Mouse (Mus musculus) heart, embryonic 11.5 days (tissue): Measurements from ENCODE around the gene Csrp1. TPM values are rescaled to one million over a fixed set of nuclear protein-coding genes. Genes with fewer than 3 reads are reported as not detected.

ENCODE experiments used
- ATAC-seq: fragments of 200-750 bp; cut with Nextera tagmentation; replicated peaks from 2 replicates; pipeline ENCODE4 v1.8.0; 2017; ENCODE audit warnings: moderate library complexity; ENCODE audit not compliant: insufficient number of reproducible peaks, low FRiP score, low TSS enrichment
- H3K27ac ChIP-seq: fragments of 300-500 bp; sonication (generic); 2 replicates; pipeline ENCODE4 v1.5.1; 2014; ENCODE audit warnings: mild to moderate bottlenecking, low read depth, low read length
- H3K27me3 ChIP-seq: fragments of 300-500 bp; sonication (generic); 2 replicates; pipeline ENCODE4 v1.6.1; 2014; ENCODE audit warnings: mild to moderate bottlenecking, low read length, mixed read lengths; ENCODE audit not compliant: control insufficient read depth, insufficient read depth
- H3K36me3 ChIP-seq: fragments of 300-500 bp; sonication (generic); 2 replicates; pipeline ENCODE4 v1.6.1; 2014; ENCODE audit warnings: mild to moderate bottlenecking, low read length, moderate library complexity, mixed read lengths; ENCODE audit not compliant: control insufficient read depth, insufficient read depth
- H3K4me1 ChIP-seq: fragments of 300-500 bp; sonication (generic); 2 replicates; pipeline ENCODE4 v1.6.1; 2014; ENCODE audit warnings: low read length; ENCODE audit not compliant: control insufficient read depth, insufficient read depth
- H3K4me2 ChIP-seq: fragments of 300-500 bp; sonication (generic); 2 replicates; pipeline ENCODE4 v1.6.1; 2014; ENCODE audit warnings: mild to moderate bottlenecking, moderate library complexity
- H3K4me3 ChIP-seq: fragments of 300-500 bp; sonication (generic); 2 replicates; pipeline ENCODE4 v1.5.1; 2014; ENCODE audit warnings: low read depth, low read length
- H3K9ac ChIP-seq: fragments of 300-500 bp; sonication (generic); 2 replicates; pipeline ENCODE4 v1.6.1; 2014; ENCODE audit warnings: mild to moderate bottlenecking, low read depth, low read length, moderate library complexity
- H3K9me3 ChIP-seq: fragments of 300-500 bp; sonication (generic); replicated peaks from 2 replicates; pipeline ENCODE4 v1.6.1; 2016; ENCODE audit warnings: low read length; ENCODE audit not compliant: control insufficient read depth
- WGBS: fragments of 180-500 bp; shearing (Covaris S2); extraction: QIAGEN DNeasy Blood & Tissue Kit; methylation state at CpG from one replicate; pipeline ENCODE4 v1.1.7; 2014; ENCODE audit not compliant: insufficient replicate concordance; 5-methylcytosine and 5-hydroxymethylcytosine counted together
- polyA plus RNA-seq: library from polyadenylated mRNA; unstranded; fragments of >200 nt; fragmentation: Nextera tagmentation; extraction: Ambion mirVana; gene quantifications from 2 replicates; pipeline ENCODE4 v1.2.1, GENCODE M21; 2014

Csrp1 gene
- polyA plus RNA-seq, 1 experiment from 2014 or later: 183 TPM

DNA sequence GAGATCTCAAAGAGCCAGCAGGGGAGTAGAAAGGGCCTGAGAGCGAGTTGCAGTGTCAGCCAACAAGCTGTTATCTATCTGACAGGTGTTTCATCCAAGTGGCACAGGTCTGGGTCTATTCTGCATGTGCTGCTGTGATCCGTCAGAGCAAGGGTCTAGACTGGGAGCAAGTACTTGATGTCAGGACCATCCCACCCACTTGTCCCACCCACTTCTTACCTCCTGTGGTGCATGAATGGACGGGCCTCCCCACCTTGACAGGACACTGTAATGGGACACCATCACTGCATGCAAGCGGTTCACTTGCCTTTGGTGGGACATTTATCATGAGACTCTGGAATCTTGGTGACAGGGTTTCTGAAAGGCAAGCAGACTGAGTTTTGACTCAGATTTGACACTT lies 10.0 kb downstream of the Csrp1 start:
- Histone ChIP-seq H3K9ac (peak overlapping the region; percentile 95), H3K4me1 (peaks cover 59% of the 10 kb centered on the region), H3K27me3 (no peaks in the 10 kb centered on the region), H3K4me3 (peak overlapping the region; percentile 79), H3K9me3 (no peaks in the 10 kb centered on the region), H3K27ac (peak overlapping the region; percentile 93), H3K4me2 (peak overlapping the region; percentile 93), H3K36me3 (no peaks in the 10 kb centered on the region)
- WGBS: 3% methylated on average over 4 of the region's 4 CpGs
- 0 out of 2 replicates have a peak, but pooled peaks have one; percentile 8 for ATAC-seq

DNA sequence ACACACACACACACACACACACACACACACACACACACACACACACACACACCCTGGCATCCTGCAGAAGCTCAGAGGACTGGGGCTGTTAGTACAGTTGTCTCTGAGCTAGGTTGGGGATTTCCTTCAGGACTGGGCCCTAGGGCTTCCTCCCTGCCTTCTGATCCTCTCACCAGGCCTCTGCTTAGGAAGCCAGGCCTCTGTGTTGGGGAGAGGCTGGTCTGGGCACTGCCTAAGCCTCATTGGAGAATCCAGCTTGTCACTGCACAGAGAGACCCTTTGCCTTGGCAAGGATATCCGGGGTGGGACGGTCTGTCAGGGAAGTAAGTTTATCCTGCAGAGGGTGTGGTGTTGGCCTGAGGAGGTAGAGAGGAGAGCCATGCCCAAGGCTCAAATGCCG lies 10.4 kb downstream of the Csrp1 start:
- WGBS: 20% methylated on average over 3 of the region's 3 CpGs
- H3K9me3 ChIP-seq: no peaks in the 10 kb centered on the region
- H3K36me3 ChIP-seq: no peaks in the 10 kb centered on the region
- H3K27me3 ChIP-seq: no peaks in the 10 kb centered on the region
- H3K27ac ChIP-seq: peak overlapping the region; percentile 93
- H3K4me3 ChIP-seq: peak overlapping the region; percentile 79
- no peak for ATAC-seq
- peak overlapping the region; percentile 95 for H3K9ac ChIP-seq
- peaks cover 64% of the 10 kb centered on the region for H3K4me1 ChIP-seq
- peak overlapping the region; percentile 93 for H3K4me2 ChIP-seq

DNA sequence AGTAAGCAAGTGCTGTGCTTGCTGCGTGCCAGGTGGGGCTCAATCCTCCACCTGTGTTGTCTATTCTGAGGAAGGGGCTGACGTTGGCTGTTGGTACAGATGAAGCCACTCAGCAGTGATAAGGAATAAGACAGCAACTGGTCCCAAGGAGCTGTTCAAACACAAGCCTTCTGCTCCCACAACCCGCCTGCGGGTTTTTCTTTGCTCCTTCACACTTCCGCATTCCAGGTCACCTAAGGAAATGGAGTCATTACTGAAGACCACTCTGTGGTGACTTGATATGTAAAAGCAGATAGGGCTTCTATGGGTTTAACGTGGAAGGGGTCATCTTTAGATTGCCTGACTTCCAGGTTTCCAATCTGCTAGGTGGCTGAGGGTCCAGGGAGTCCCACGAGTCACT lies 11.5 kb downstream of the Csrp1 start:
- 18% methylated on average over 7 of the region's 7 CpGs for WGBS
- H3K36me3 ChIP-seq: no peaks in the 10 kb centered on the region
- no peaks in the 10 kb centered on the region for H3K27me3 ChIP-seq
- peaks cover 68% of the 10 kb centered on the region for H3K4me1 ChIP-seq
- no peaks in the 10 kb centered on the region for H3K9me3 ChIP-seq
- peak overlapping the region; percentile 93 for H3K4me2 ChIP-seq
- peak overlapping the region; percentile 95 for H3K9ac ChIP-seq
- no peak for ATAC-seq
- peak overlapping the region; percentile 93 for H3K27ac ChIP-seq
- peak overlapping the region; percentile 79 for H3K4me3 ChIP-seq

DNA sequence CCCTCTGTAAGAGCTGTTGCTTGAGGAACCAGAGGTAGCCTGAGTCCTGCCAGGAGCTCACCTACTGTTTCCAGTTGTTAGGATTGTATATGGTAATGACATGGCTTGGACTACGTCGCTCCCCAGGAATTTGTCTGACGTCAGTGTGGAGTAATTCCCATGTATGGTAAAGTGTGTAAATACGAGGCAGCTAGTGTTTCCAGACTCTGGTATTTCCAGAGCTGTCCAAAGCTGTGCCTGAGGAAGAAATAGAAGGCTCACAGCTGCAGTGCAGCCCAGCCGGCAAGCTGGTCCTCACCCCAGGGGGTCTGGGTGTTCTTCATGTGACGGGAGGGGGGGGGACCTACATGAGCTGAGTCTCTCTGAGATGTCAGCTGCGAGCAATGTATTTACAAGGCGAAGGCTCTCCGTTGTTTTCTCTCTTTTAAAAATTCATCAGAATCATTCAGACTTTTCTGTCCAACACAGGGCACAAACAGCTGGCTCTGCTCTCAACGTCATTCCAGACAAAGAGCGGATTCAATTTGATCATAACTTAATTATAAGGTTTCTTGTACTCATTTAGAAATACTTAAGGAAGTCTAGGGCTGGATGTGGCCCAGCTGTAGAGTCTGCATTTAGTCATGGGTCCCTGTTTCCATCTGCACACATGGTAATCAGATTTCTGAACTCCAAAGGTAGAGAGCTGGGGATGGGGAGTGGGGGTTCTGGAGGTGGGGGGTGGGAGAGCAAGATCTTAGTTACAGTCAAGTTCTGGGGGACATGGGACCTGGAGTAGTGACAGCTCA lies 12.2 kb downstream of the Csrp1 start:
- Histone ChIP-seq H3K36me3 (no peaks in the 10 kb centered on the region), H3K9ac (peak overlapping the region; percentile 95), H3K27me3 (no peaks in the 10 kb centered on the region), H3K9me3 (no peaks in the 10 kb centered on the region), H3K4me2 (peak overlapping the region; percentile 93), H3K4me1 (peaks cover 71% of the 10 kb centered on the region), H3K4me3 (peak overlapping the region; percentile 79; the same call in 1 of the 2 replicates), H3K27ac (peak overlapping the region; percentile 93)
- ATAC-seq: peak; percentile 63
- WGBS: 25% methylated on average over 11 of the region's 11 CpGs

DNA sequence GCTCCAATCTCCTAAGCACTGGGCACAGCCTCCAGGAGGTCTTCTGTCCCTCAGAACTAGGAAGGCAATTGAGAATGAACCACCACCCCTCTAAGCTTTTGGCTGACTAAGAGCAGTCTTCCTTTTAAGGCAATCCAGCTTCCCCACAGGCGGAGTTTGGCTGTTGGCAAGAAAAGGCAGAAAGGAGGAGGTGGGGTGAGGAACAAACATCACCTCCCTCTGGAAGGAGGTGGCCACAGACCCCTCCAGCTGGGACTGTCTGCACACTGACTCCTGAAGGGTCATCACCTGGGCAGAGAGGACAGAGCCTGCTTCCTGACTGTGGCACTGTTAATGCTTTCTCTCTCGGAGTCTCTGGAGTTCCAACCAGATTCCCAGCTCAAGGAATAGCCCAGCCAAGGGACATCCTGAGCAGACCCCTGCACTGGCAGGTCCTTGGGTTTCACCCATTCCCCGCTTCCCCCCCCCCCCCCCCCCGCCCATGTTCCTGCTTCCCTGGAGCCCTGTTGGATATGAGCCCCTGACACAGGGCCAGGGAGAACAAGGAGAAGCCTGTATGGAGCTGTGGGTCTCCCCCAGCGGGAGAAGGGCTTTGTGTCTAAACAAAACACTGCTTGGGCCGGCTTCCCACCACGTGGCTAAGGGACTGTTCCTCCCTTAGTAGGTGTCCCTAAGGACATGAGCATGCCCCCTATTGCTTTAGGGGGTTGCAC lies 14.5 kb downstream of the Csrp1 start:
- 17% methylated on average over 6 of the region's 7 CpGs for WGBS
- no peak overlapping the region; the same call in 1 of the 2 replicates for H3K4me3 ChIP-seq
- peak overlapping the region; percentile 11 for H3K4me2 ChIP-seq
- peak overlapping the region; percentile 43 for H3K9ac ChIP-seq
- peak overlapping the region; percentile 30 for H3K27ac ChIP-seq
- no peak for ATAC-seq
- H3K4me1 ChIP-seq: peaks cover 79% of the 10 kb centered on the region
- H3K9me3 ChIP-seq: no peaks in the 10 kb centered on the region
- no peaks in the 10 kb centered on the region for H3K27me3 ChIP-seq
- H3K36me3 ChIP-seq: no peaks in the 10 kb centered on the region

DNA sequence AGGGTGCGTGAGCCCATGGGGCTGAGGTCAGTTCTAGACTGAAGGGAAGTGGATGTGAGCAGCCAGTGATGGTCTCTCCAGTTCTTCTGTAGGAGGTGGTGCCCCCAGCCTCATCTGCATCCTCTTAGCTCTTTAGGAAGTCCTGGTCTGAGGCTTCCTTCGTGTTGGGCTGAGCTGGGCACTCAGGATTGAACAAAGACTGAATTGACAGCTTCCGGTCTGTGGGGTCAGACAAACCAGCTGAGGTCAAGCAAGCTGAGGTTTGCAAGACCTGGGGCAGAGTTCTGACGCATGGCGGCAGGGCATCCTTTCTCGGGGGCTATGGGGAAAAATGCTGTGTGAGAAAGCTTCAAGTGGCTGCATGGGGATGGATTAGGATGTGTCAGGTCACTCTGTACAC lies 15.6 kb downstream of the Csrp1 start:
- peak overlapping the region; percentile 43; the same call in 1 of the 2 replicates for H3K9ac ChIP-seq

DNA sequence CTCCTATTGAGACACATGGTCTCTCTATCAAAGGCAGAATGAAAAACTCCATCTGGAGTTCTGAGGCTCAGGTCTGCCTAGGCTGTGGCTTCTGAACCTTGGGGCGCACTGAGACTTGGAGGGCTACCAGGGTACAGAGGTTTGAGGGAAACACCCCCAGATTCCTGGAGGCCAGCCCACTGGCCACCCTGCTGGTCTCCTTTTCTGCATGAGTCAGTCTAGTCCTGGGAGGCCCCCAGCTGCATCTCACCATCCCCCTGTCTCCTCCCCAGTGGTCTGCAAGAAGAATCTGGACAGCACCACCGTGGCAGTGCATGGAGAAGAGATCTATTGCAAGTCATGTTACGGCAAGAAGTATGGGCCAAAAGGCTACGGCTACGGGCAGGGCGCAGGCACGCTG lies 25.1 kb downstream of the Csrp1 start:
- H3K4me3 ChIP-seq: no peak overlapping the region
- no peak overlapping the region for H3K9ac ChIP-seq
- no peaks in the 10 kb centered on the region for H3K9me3 ChIP-seq
- peaks cover 36% of the 10 kb centered on the region for H3K4me1 ChIP-seq
- H3K36me3 ChIP-seq: peaks cover 15% of the 10 kb centered on the region
- H3K27ac ChIP-seq: no peak overlapping the region
- no peak for ATAC-seq
- 82% methylated on average over 7 of the region's 7 CpGs for WGBS
- H3K4me2 ChIP-seq: no peak overlapping the region
- no peaks in the 10 kb centered on the region for H3K27me3 ChIP-seq

More for the DNA sequence above, 15.6 kb downstream of the Csrp1 start:
- Histone ChIP-seq H3K9me3 (no peaks in the 10 kb centered on the region), H3K4me1 (peaks cover 82% of the 10 kb centered on the region), H3K4me2 (peak overlapping the region; percentile 11), H3K27me3 (no peaks in the 10 kb centered on the region), H3K27ac (peak overlapping the region; percentile 30), H3K4me3 (no peak overlapping the region), H3K36me3 (no peaks in the 10 kb centered on the region)
- WGBS: 25% methylated on average over 6 of the region's 6 CpGs
- ATAC-seq: no peak

DNA sequence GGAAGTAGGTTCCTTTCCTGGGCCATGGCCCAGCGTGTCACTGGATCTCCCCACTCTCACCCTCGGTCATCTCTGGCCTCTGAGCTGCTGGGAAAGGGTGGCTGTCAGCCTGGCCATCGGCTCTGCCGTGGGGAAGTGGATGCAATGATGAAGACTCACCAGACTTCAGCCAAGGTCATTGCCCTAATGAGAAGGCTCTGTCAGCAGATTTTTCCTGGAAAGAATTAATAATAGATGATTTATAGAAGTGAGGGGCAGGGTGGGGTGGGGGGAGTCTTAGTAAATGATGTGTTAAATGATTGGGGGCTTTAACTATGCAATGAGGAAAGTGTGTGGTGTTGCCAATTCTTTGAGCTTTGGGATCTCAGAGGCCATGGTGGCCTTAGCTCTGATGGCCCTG lies 26.4 kb downstream of the Csrp1 start:
- Histone ChIP-seq H3K4me1 (peaks cover 25% of the 10 kb centered on the region), H3K27me3 (no peaks in the 10 kb centered on the region), H3K9ac (no peak overlapping the region), H3K4me2 (no peak overlapping the region), H3K36me3 (peaks cover 27% of the 10 kb centered on the region), H3K27ac (no peak overlapping the region), H3K4me3 (no peak overlapping the region), H3K9me3 (no peaks in the 10 kb centered on the region)
- no peak for ATAC-seq
- 70% methylated on average over 4 of the region's 4 CpGs for WGBS
